Mouse (Mus musculus) CD4-positive, CD25-positive, alpha-beta regulatory T cell, adult 4 months (primary cell): ENCODE measurements around the gene Grk5. TPM values are rescaled to one million over a fixed set of nuclear protein-coding genes. Genes with fewer than 3 reads are reported as not detected.

Source experiments
- ATAC-seq: one replicate; pipeline ENCODE4 v1.8.0; 2017
- polyA plus RNA-seq, 2 experiments: library from polyadenylated mRNA; unstranded; fragments of 100-300 nt; shearing (Covaris generic); gene quantifications; one replicate each; pipeline ENCODE4 v1.2.1; 2017

Gene Grk5
- polyA plus RNA-seq, 2 experiments from 2014 or later = 1.8 to 2.5 TPM

GRCm38 (mm10) chr19:61080251-61080749, 190.8 kb downstream of the Grk5 start:
- ATAC-seq = no peak

- no peak for ATAC-seq
These were observed 193.5 kb downstream of the Grk5 start for GRCm38 (mm10) chr19:61083006-61083405.

- ATAC-seq = peak; percentile 91
These were observed 194.8 kb downstream of the Grk5 start for GRCm38 (mm10) chr19:61084149-61084940.

GRCm38 (mm10) chr19:61085217-61085616, 195.7 kb downstream of the Grk5 start:
- ATAC-seq = no peak

- ATAC-seq = no peak
These were observed 198.2 kb downstream of the Grk5 start for GRCm38 (mm10) chr19:61087781-61088180.

- ATAC-seq = no peak
These were observed 199.5 kb downstream of the Grk5 start for GRCm38 (mm10) chr19:61089001-61089400.

GRCm38 (mm10) chr19:61090541-61090940, 201.0 kb downstream of the Grk5 start:
- no peak for ATAC-seq

- ATAC-seq = no peak
These were observed 207.2 kb downstream of the Grk5 start for GRCm38 (mm10) chr19:61096776-61097175.

GRCm38 (mm10) chr19:61097764-61098163, 208.2 kb downstream of the Grk5 start:
- peak; percentile 78 for ATAC-seq

GRCm38 (mm10) chr19:61110184-61110583, 220.6 kb downstream of the Grk5 start:
- no peak for ATAC-seq

- no peak for ATAC-seq
These were observed 241.5 kb downstream of the Grk5 start for GRCm38 (mm10) chr19:61131096-61131495.

- no peak for ATAC-seq
These were observed 249.1 kb downstream of the Grk5 start for GRCm38 (mm10) chr19:61138655-61139054.

- ATAC-seq = peak; percentile 99
These were observed 251.0 kb downstream of the Grk5 start, which contains the start of gene Zfp950 for GRCm38 (mm10) chr19:61140342-61141206. Gene Zfp950, minus strand, starts transcription at chr19:61140840.

GRCm38 (mm10) chr19:61141299-61141698, 251.8 kb downstream of the Grk5 start:
- no peak for ATAC-seq

Other genes with a start within 250 kb of the Grk5 start
- 1 to 10 TPM in 1 of 2 experiments, under 1 TPM in 1; 0.79 to 1.2 TPM for gene Nanos1, start 133.8 kb upstream of the Grk5 start, polyA plus RNA-seq
- gene Eif3a, start 99.1 kb upstream of the Grk5 start, polyA plus RNA-seq = 100 to 1,000 TPM; 110 to 125 TPM
- 10 to 100 TPM; 56.0 to 64.3 TPM for gene Fam45a, start 78.2 kb upstream of the Grk5 start, polyA plus RNA-seq
- gene Sfxn4, start 28.3 kb upstream of the Grk5 start, polyA plus RNA-seq = 1 to 10 TPM; 3.9 to 4.6 TPM
- gene Prdx3, start 15.2 kb upstream of the Grk5 start, polyA plus RNA-seq = 100 to 1,000 TPM; 119 to 123 TPM